Mouse (Mus musculus) right cerebral cortex, postnatal 14 days (tissue): ENCODE measurements at regions not wholly inside any gene's neighbourhood (a gene's known extent, or its start where the extent isn't known, plus 50 kb on each side); places are given as distances from the start of the nearest gene placed in this dataset.

ENCODE experiments used
- DNase-seq: peaks from one replicate; pipeline ENCODE4 v3.0.0; 2022

DNA sequence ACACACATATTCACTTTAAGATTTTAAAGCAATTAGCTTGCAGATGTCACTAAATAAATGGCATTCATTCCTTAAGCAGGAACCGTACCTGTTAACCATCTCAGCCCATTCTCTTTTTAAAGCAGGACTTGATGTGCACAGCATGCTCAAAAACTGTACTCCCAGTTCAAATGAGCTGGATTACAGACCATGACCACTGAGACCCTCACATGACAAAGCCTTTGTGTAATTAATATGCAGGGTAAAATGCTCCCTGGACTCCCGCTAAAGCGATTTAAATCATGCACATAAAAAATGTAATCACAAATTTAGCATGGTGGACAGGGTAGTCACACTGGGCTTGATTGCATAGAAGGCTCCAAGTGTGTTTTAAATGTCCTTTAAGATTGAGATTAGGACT, 547.2 kb downstream of the Nr4a2 start:
- no peak for DNase-seq

DNA sequence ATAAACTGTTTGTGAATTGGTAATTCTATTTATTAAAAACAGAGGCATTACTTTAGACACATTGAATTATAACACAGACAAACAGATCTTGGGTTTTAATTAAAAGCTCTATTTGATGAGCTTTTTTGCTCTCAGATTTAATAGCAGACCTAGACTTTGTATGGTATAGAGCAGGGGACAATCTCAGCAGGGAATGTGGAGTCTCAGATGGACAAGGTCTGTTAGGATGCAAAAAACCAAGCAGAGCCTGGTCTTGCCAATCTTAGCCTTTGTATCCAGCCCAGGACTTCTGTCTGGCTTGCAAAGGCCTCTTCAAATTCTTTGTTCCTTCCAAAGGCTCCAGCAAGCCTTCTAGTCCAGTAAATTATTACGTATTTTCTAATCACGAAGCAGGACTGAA, 551.0 kb downstream of the Nr4a2 start:
- no peak for DNase-seq

- DNase-seq: no peak
Observed at GRCm38 (mm10) chr2:56561321-56561720, 562.5 kb downstream of the Nr4a2 start.

- no peak for DNase-seq
Observed at GRCm38 (mm10) chr2:56552197-56552964, 571.4 kb downstream of the Nr4a2 start.

GRCm38 (mm10) chr2:56550163-56550562, 573.6 kb downstream of the Nr4a2 start:
- no peak for DNase-seq

DNA sequence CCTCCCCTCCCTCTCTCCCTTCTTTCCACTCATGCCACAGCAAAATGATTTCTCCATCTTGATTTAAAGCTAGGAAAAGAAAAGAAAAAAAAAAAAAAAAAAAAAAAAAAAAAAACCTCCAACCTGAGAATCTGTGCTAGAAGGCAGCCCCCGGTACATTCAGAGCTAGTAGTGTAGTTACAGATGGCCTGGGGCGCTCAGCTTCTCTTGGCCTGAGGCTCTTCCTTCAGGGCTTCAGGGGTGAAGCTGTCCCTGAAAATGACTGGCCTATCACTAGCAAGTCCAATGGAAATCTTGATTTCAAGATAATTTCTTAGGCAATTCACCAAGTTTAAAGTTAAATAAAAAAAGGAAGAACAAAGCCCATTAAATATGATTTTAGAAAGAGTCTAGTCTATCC, 583.1 kb downstream of the Nr4a2 start:
- DNase-seq: no peak

DNA sequence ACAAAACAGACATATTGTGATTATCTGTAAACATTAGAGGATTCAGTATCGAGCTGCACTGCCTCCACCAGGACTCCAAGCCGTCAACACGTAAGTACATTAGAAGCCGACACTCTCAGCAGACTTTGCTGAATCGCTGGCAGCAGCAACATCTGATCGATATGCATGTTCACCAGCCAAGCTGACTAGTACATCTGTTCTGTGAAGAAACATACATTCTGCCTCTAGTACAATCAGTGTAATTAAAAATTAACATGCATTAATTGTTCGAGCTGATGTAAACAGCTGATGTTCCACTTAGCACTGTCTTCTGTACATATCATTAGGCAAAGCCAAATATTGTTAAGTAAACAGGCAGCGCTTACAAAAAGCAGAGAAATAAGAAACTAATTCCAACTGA, 584.0 kb downstream of the Nr4a2 start:
- DNase-seq: peak; percentile 4

GRCm38 (mm10) chr2:56519428-56519827, 604.4 kb downstream of the Nr4a2 start:
- no peak for DNase-seq
